Mouse (Mus musculus) left cerebral cortex, adult 2 months (tissue): ENCODE results near the gene Gm10309. TPM values are rescaled to one million over a fixed set of nuclear protein-coding genes. Genes with fewer than 3 reads are reported as not detected.

Experiments
- DNase-seq, 2 experiments: peaks; one replicate each; pipeline ENCODE4 v3.0.0; 2021 to 2022; ENCODE audit warnings: low spot score in 2 of 2, mixed read lengths in 1 of 2; ENCODE audit errors: extremely low spot score in 1 of 2
- H3K27ac ChIP-seq: fragments of 200-600 bp; 2 replicates; pipeline ENCODE4 v1.8.1; 2022
- H3K4me3 ChIP-seq: fragments of 200-600 bp; 2 replicates; pipeline ENCODE4 v1.8.1; 2022
- CTCF ChIP-seq: fragments of 200-600 bp; IDR thresholded peaks from 2 replicates; pipeline ENCODE4 v1.8.1; 2022; ENCODE audit warnings: antibody characterized with exemption, mild to moderate bottlenecking, moderate library complexity
- intact Hi-C: fragments of 180-260 bp; cut with DNase I; formaldehyde crosslinking; loops from one replicate; pipeline ENCODE4 v1.15.1; 2025
- total RNA-seq, 2 experiments: library from RNA; stranded (reverse); gene quantifications; 2 replicates each; pipeline ENCODE4 v1.2.3; 2021

Gm10309 gene
- total RNA-seq, 2 experiments from 2014 or later, result not detected

GRCm38 (mm10) chr17:86507342-86508211 lies 2.5 kb upstream of the Gm10309 start:
- TF ChIP-seq CTCF, result no peak; the same call in 1 of the 2 replicates
- DNase-seq, result no peak
- intact Hi-C loops, result loop anchor here (10.0 kb wide), 1 partner anchor 737 kb away; no protein-coding TSS in a partner anchor
- Histone ChIP-seq H3K27ac (no peak overlapping the region; the same call in 1 of the 2 replicates), H3K4me3 (no peak overlapping the region)

GRCm38 (mm10) chr17:86506881-86507280 lies 1.8 kb upstream of the Gm10309 start:
- no peak overlapping the region; the same call in 1 of the 2 replicates for H3K27ac ChIP-seq
- no peak overlapping the region for H3K4me3 ChIP-seq
- TF ChIP-seq CTCF, result no peak
- intact Hi-C loops, result loop anchor here (10.0 kb wide), 1 partner anchor 738 kb away; no protein-coding TSS in a partner anchor
- no peak for DNase-seq

GRCm38 (mm10) chr17:86503208-86503897 lies 1.7 kb downstream of the Gm10309 start:
- DNase-seq, result no peak
- no peak for TF ChIP-seq CTCF
- intact Hi-C loops, result loop anchor here (10.0 kb wide), 1 partner anchor 741 kb away; no protein-coding TSS in a partner anchor
- Histone ChIP-seq H3K27ac (no peak overlapping the region), H3K4me3 (no peak overlapping the region)

DNA sequence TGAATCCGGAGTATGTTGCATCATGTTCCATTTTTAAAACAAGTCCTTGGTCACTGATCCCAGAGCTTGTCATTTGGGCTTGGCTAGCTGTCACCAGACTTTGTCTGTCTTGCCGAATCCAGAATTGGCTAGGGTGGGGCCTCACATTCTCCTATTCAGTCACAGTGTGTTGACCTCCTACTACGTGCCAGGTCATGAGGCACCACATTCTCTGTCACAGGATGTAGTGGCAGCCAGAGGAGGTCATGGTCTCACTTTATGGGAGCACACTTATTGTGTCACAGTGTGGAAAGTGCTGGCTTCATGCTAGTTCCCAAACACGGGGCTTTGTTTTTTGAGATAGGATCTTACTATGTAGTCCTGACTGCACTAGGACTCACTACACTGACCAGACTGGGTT lies 3.6 kb downstream of the Gm10309 start:
- TF ChIP-seq CTCF, result no peak
- Histone ChIP-seq H3K27ac (no peak overlapping the region), H3K4me3 (no peak overlapping the region)
- intact Hi-C loops, result loop anchor here (10.0 kb wide), 1 partner anchor 743 kb away; no protein-coding TSS in a partner anchor
- no peak for DNase-seq

DNA sequence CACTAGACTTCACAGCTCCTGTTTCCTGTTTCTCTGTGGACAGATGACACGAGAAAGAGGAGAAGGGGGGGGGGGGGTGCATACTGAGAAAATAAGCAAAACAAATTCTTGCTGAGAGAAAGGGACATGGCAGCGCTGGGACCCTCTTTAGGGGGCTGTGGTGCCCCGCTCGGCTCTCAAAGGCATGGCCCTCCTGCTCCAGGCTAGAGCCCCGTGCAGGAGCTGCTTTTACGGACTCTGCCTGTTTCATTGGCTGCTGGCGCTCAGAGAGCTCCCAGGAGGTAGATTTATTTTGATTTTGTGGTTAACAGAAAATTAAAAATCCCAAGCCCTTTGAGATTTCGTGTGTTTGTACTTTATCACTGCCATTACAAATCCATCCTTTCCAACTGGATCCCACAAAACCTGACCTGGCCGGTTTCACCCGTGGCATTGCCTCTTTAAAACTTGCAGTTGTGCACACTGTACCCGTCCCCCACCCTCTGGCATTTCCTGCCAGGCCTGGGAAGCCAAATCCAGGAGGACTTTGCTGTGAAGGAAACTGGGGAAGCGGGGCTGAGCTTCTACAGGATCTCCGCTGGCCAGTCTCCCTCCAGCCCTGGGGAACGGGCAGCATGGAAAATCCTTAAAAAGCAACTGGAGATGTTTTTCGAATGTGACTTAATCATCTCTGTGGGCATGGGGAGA lies 5.5 kb downstream of the Gm10309 start:
- H3K27ac ChIP-seq, result peak overlapping the region; percentile 62
- H3K4me3 ChIP-seq, result no peak overlapping the region
- DNase-seq, result no peak
- no peak for TF ChIP-seq CTCF
- intact Hi-C loops, result loop anchor here (5.0 to 10.0 kb wide), 2 partner anchors 253 to 745 kb away; partner anchors contain the start of gene Epas1

- Histone ChIP-seq H3K4me3 (no peak overlapping the region), H3K27ac (no peak overlapping the region)
- no peak for DNase-seq
- TF ChIP-seq CTCF, result no peak
- intact Hi-C loops, result loop anchor here (2.0 to 5.0 kb wide), 3 partner anchors 255 to 409 kb away; partner anchors contain the start of gene Epas1
These were observed 7.7 kb downstream of the Gm10309 start for GRCm38 (mm10) chr17:86497302-86497701.

- intact Hi-C loops, result loop anchor here (2.0 to 5.0 kb wide), 3 partner anchors 256 to 411 kb away; partner anchors contain the start of gene Epas1
- peak; percentile 78 for TF ChIP-seq CTCF
- H3K27ac ChIP-seq, result no peak overlapping the region
- H3K4me3 ChIP-seq, result no peak overlapping the region
- peak; percentile 59 for DNase-seq
These were observed 8.8 kb downstream of the Gm10309 start for GRCm38 (mm10) chr17:86496123-86496771.

DNA sequence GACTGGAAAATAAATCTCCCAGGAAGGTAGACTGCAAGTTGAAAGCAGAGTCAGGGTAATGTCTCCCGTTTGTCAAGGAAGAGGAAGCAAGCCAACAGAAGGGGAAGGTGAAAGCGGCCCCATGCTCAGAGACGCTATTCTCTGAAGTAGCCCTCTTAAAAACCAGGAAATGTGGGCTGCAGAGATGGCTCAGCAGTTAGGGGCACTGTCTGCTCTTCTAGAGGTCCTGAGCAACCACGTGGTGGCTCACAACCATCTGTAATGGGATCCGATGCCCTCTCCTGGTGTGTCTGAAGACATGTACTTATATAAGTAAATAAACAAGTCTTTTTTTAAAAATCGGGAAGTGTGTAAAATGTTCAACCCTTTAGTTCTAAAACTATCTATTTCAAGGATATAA lies 10.1 kb downstream of the Gm10309 start:
- Histone ChIP-seq H3K4me3 (no peak overlapping the region), H3K27ac (no peak overlapping the region)
- no peak for DNase-seq
- intact Hi-C loops, result loop anchor here (5.0 kb wide), 1 partner anchor 257 kb away; the partner anchor contains the start of gene Epas1
- peak; percentile 38 for TF ChIP-seq CTCF

GRCm38 (mm10) chr17:86494494-86494893 lies 10.5 kb downstream of the Gm10309 start:
- TF ChIP-seq CTCF, result no peak
- Histone ChIP-seq H3K4me3 (no peak overlapping the region), H3K27ac (no peak overlapping the region)
- intact Hi-C loops, result no loop called here
- DNase-seq, result no peak

GRCm38 (mm10) chr17:86493891-86494420 lies 11.1 kb downstream of the Gm10309 start:
- Histone ChIP-seq H3K4me3 (no peak overlapping the region), H3K27ac (no peak overlapping the region)
- TF ChIP-seq CTCF, result no peak
- intact Hi-C loops, result no loop called here
- no peak for DNase-seq

GRCm38 (mm10) chr17:86492376-86492775 lies 12.7 kb downstream of the Gm10309 start:
- DNase-seq, result no peak
- intact Hi-C loops, result no loop called here
- no peak overlapping the region for H3K4me3 ChIP-seq
- no peak for TF ChIP-seq CTCF
- no peak overlapping the region for H3K27ac ChIP-seq
